Mouse (Mus musculus) limb, embryonic 15.5 days (tissue): Measurements from ENCODE around the gene Gm10295. TPM values are rescaled to one million over a fixed set of nuclear protein-coding genes. Genes with fewer than 3 reads are reported as not detected.
A peak's percentile ranks its signal among the peaks of the same experiment; 100 is the strongest.

ENCODE experiments used
- ATAC-seq: fragments of 200-750 bp; cut with Nextera tagmentation; 2 replicates; pipeline ENCODE4 v1.8.0; 2017; ENCODE audit warnings: low read depth, moderate TSS enrichment; ENCODE audit not compliant: insufficient number of reproducible peaks, low FRiP score, low TSS enrichment
- H3K27ac ChIP-seq: fragments of 300-500 bp; sonication (generic); 2 replicates; pipeline ENCODE4 v1.5.1; 2015; ENCODE audit warnings: moderate library complexity, mild to moderate bottlenecking, inconsistent platforms
- H3K27me3 ChIP-seq: fragments of 300-500 bp; sonication (generic); 2 replicates; pipeline ENCODE4 v1.6.1; 2015; ENCODE audit warnings: inconsistent platforms
- H3K36me3 ChIP-seq: fragments of 300-500 bp; sonication (generic); 2 replicates; pipeline ENCODE4 v1.6.1; 2015; ENCODE audit warnings: inconsistent platforms
- H3K4me1 ChIP-seq: fragments of 300-500 bp; sonication (generic); 2 replicates; pipeline ENCODE4 v1.6.1; 2015; ENCODE audit warnings: inconsistent platforms
- H3K4me2 ChIP-seq: fragments of 300-500 bp; sonication (generic); 2 replicates; pipeline ENCODE4 v1.6.1; 2015; ENCODE audit warnings: mild to moderate bottlenecking, inconsistent platforms
- H3K4me3 ChIP-seq: fragments of 300-500 bp; sonication (generic); 2 replicates; pipeline ENCODE4 v1.5.1; 2015; ENCODE audit warnings: mild to moderate bottlenecking, inconsistent platforms
- H3K9ac ChIP-seq: fragments of 300-500 bp; sonication (generic); 2 replicates; pipeline ENCODE4 v1.6.1; 2015; ENCODE audit warnings: inconsistent platforms
- H3K9me3 ChIP-seq: fragments of 300-500 bp; sonication (generic); 2 replicates; pipeline ENCODE4 v1.6.1; 2016; ENCODE audit warnings: inconsistent platforms
- WGBS: fragments of 180-500 bp; shearing (Covaris S2); methylation state at CpG from one replicate; pipeline ENCODE4 v1.1.7; 2015; 5-methylcytosine and 5-hydroxymethylcytosine counted together
- polyA plus RNA-seq: library from polyadenylated mRNA; unstranded; fragments of >200 nt; fragmentation: Nextera tagmentation; extraction: Ambion mirVana; gene quantifications from 2 replicates; pipeline ENCODE4 v1.2.1, GENCODE M21; 2015

Gene Gm10295
- polyA plus RNA-seq, 1 experiment from 2014 or later, result not detected

GRCm38 (mm10) chr7:71379826-71380825, 28.8 kb upstream of the Gm10295 start:
- no peak overlapping the region for H3K4me3 ChIP-seq
- ATAC-seq, result no peak
- 39% methylated on average over 18 of the region's 18 CpGs for WGBS
- peaks cover 9% of the 10 kb centered on the region; the same call in 1 of the 2 replicates for H3K4me1 ChIP-seq
- H3K4me2 ChIP-seq, result no peak overlapping the region
- no peaks in the 10 kb centered on the region for H3K9me3 ChIP-seq
- H3K9ac ChIP-seq, result no peak overlapping the region
- H3K36me3 ChIP-seq, result no peaks in the 10 kb centered on the region
- no peaks in the 10 kb centered on the region for H3K27me3 ChIP-seq
- no peak overlapping the region for H3K27ac ChIP-seq

- no peak overlapping the region for H3K9ac ChIP-seq
- H3K27me3 ChIP-seq, result no peaks in the 10 kb centered on the region
- H3K4me1 ChIP-seq, result peaks cover 9% of the 10 kb centered on the region; the same call in 1 of the 2 replicates
- H3K4me2 ChIP-seq, result no peak overlapping the region
- ATAC-seq, result peak; percentile 67; the same call in 1 of the 2 replicates
- H3K4me3 ChIP-seq, result no peak overlapping the region
- H3K9me3 ChIP-seq, result no peaks in the 10 kb centered on the region
- no peak overlapping the region for H3K27ac ChIP-seq
- 56% methylated on average over 18 of the region's 18 CpGs for WGBS
- no peaks in the 10 kb centered on the region for H3K36me3 ChIP-seq
Measured at GRCm38 (mm10) chr7:71378812-71379760, 27.8 kb upstream of the Gm10295 start.

- no peak for ATAC-seq
Measured at GRCm38 (mm10) chr7:71377983-71378382, 26.7 kb upstream of the Gm10295 start.

DNA sequence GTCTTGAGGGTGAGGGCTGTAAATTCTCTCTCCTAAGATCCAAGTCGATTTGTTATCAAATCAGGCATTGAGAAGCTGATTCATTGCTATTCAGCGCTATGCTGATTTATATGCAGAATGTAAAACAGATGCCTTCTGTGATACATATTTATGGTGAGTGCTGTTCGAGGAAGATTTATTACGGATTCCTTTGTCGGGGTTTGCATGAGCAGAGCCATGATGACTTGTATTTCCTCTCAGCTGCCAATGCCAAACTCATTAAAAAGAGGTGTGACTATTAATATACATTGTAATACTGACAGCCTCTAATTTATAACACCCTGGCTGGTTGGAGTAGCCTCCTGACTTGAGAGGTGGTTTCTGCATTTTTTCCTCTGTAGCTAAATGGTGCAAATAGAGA, 22.8 kb upstream of the Gm10295 start:
- H3K9ac ChIP-seq, result no peak overlapping the region
- H3K27me3 ChIP-seq, result no peaks in the 10 kb centered on the region
- H3K27ac ChIP-seq, result no peak overlapping the region
- H3K9me3 ChIP-seq, result no peaks in the 10 kb centered on the region
- WGBS, result 20% methylated on average over 5 of the region's 5 CpGs
- no peaks in the 10 kb centered on the region for H3K4me1 ChIP-seq
- H3K4me3 ChIP-seq, result no peak overlapping the region
- no peaks in the 10 kb centered on the region for H3K36me3 ChIP-seq
- H3K4me2 ChIP-seq, result no peak overlapping the region
- no peak for ATAC-seq

More at GRCm38 (mm10) chr7:71377983-71378382, 26.7 kb upstream of the Gm10295 start:
- H3K9ac ChIP-seq, result no peak overlapping the region
- H3K4me2 ChIP-seq, result no peak overlapping the region
- WGBS, result 77% methylated on average over 6 of the region's 6 CpGs
- no peak overlapping the region for H3K27ac ChIP-seq
- no peaks in the 10 kb centered on the region for H3K36me3 ChIP-seq
- H3K9me3 ChIP-seq, result no peaks in the 10 kb centered on the region
- peaks cover 1% of the 10 kb centered on the region; the same call in 1 of the 2 replicates for H3K4me1 ChIP-seq
- H3K4me3 ChIP-seq, result no peak overlapping the region
- H3K27me3 ChIP-seq, result no peaks in the 10 kb centered on the region

GRCm38 (mm10) chr7:71371916-71372315, 20.6 kb upstream of the Gm10295 start:
- H3K9me3 ChIP-seq, result no peaks in the 10 kb centered on the region
- no peak for ATAC-seq
- no peaks in the 10 kb centered on the region for H3K4me1 ChIP-seq
- H3K27me3 ChIP-seq, result no peaks in the 10 kb centered on the region
- H3K9ac ChIP-seq, result no peak overlapping the region
- no peak overlapping the region for H3K4me3 ChIP-seq
- no peaks in the 10 kb centered on the region for H3K36me3 ChIP-seq
- no peak overlapping the region for H3K4me2 ChIP-seq
- no peak overlapping the region for H3K27ac ChIP-seq
- 36% methylated on average over 2 of the region's 2 CpGs for WGBS

- Histone ChIP-seq H3K4me2 (no peak overlapping the region), H3K9ac (no peak overlapping the region), H3K4me3 (no peak overlapping the region), H3K27ac (no peak overlapping the region), H3K4me1 (no peaks in the 10 kb centered on the region), H3K9me3 (no peaks in the 10 kb centered on the region), H3K27me3 (no peaks in the 10 kb centered on the region), H3K36me3 (no peaks in the 10 kb centered on the region)
- WGBS, result 54% methylated on average over 2 of the region's 2 CpGs
- no peak for ATAC-seq
Measured at GRCm38 (mm10) chr7:71370746-71371145, 19.5 kb upstream of the Gm10295 start.

GRCm38 (mm10) chr7:71370128-71370527, 18.8 kb upstream of the Gm10295 start:
- ATAC-seq, result no peak
- WGBS, result 89% methylated on average over 3 of the region's 3 CpGs
- H3K27ac ChIP-seq, result no peak overlapping the region

GRCm38 (mm10) chr7:71368543-71369181, 17.4 kb upstream of the Gm10295 start:
- H3K4me3 ChIP-seq, result no peak overlapping the region
- ATAC-seq, result no peak
- no peaks in the 10 kb centered on the region for H3K27me3 ChIP-seq
- no peaks in the 10 kb centered on the region for H3K9me3 ChIP-seq
- no peaks in the 10 kb centered on the region for H3K36me3 ChIP-seq
- H3K9ac ChIP-seq, result no peak overlapping the region
- H3K4me2 ChIP-seq, result no peak overlapping the region
- 68% methylated on average over 13 of the region's 13 CpGs for WGBS
- H3K4me1 ChIP-seq, result no peaks in the 10 kb centered on the region
- no peak overlapping the region for H3K27ac ChIP-seq

More at GRCm38 (mm10) chr7:71370128-71370527, 18.8 kb upstream of the Gm10295 start:
- H3K4me2 ChIP-seq, result no peak overlapping the region
- H3K9me3 ChIP-seq, result no peaks in the 10 kb centered on the region
- no peaks in the 10 kb centered on the region for H3K4me1 ChIP-seq
- no peak overlapping the region for H3K9ac ChIP-seq
- H3K4me3 ChIP-seq, result no peak overlapping the region
- no peaks in the 10 kb centered on the region for H3K27me3 ChIP-seq
- no peaks in the 10 kb centered on the region for H3K36me3 ChIP-seq

GRCm38 (mm10) chr7:71355596-71355995, 4.3 kb upstream of the Gm10295 start:
- Histone ChIP-seq H3K4me3 (no peak overlapping the region), H3K9ac (no peak overlapping the region), H3K36me3 (no peaks in the 10 kb centered on the region), H3K27ac (no peak overlapping the region), H3K27me3 (no peaks in the 10 kb centered on the region), H3K4me1 (no peaks in the 10 kb centered on the region), H3K9me3 (no peaks in the 10 kb centered on the region), H3K4me2 (no peak overlapping the region)
- 77% methylated on average over 5 of the region's 5 CpGs for WGBS
- no peak for ATAC-seq

DNA sequence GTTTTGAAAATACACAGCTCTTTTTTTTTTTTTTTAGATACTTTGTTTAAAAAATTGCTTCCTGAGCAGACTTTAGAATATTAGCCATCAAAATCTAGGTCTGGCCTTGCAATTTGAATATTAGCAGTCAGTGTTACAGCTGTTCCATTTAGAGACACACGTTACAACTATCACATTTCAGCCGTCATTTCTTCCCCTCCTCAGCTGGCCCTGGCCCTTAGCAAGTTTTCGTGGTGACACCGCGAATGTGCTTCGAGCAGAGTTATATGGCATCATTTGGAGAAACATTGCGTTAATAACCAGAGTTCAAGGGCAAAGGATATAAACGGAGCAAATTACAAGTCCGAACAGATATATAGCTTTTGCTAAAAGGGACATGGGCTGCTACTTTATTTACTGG, 2.4 kb downstream of the Gm10295 start:
- Histone ChIP-seq H3K4me1 (no peaks in the 10 kb centered on the region), H3K4me3 (no peak overlapping the region), H3K27me3 (no peaks in the 10 kb centered on the region), H3K9me3 (no peaks in the 10 kb centered on the region), H3K27ac (no peak overlapping the region), H3K9ac (no peak overlapping the region), H3K4me2 (no peak overlapping the region), H3K36me3 (no peaks in the 10 kb centered on the region)
- ATAC-seq, result no peak
- 51% methylated on average over 9 of the region's 9 CpGs for WGBS

GRCm38 (mm10) chr7:71324919-71325583, 26.2 kb downstream of the Gm10295 start:
- ATAC-seq, result no peak
- 74% methylated on average over 11 of the region's 11 CpGs for WGBS
- Histone ChIP-seq H3K4me1 (no peaks in the 10 kb centered on the region), H3K27me3 (no peaks in the 10 kb centered on the region), H3K9ac (no peak overlapping the region), H3K36me3 (no peaks in the 10 kb centered on the region), H3K27ac (no peak overlapping the region), H3K4me2 (no peak overlapping the region), H3K4me3 (no peak overlapping the region), H3K9me3 (no peaks in the 10 kb centered on the region)
